Mouse (Mus musculus): ENCODE data around the gene Tsku. TPM values are rescaled to one million over a fixed set of nuclear protein-coding genes. Genes with fewer than 3 reads are reported as not detected.
A peak's percentile ranks its signal among the peaks of the same experiment; 100 is the strongest.

Tsku gene
- polyA plus RNA-seq, 1 experiment from 2014 or later, result 14.5 TPM

GRCm38 (mm10) chr7:98354160-98354920 lies 6.8 kb downstream of the Tsku start:
- no peak overlapping the region for H3K9ac ChIP-seq (ENCODE audit: low read length)
- H3K36me3 ChIP-seq (ENCODE audit: control insufficient read depth, insufficient read depth, low read length), result peaks cover 22% of the 10 kb centered on the region
- DNase-seq (ENCODE audit: low spot score) (no peak), ATAC-seq (replicated peaks; ENCODE audit: low FRiP score, low TSS enrichment, low read depth) (peak; percentile 37; the same call in 1 of the 2 replicates)
- H3K27me3 ChIP-seq (replicated peaks; ENCODE audit: control insufficient read depth, insufficient read depth, low read length), result no peaks in the 10 kb centered on the region
- no peaks in the 10 kb centered on the region for H3K9me3 ChIP-seq (ENCODE audit: control insufficient read depth, low read length)
- H3K4me1 ChIP-seq (replicated peaks; ENCODE audit: control insufficient read depth, insufficient read depth, low read length), result peaks cover 32% of the 10 kb centered on the region
- H3K4me2 ChIP-seq (ENCODE audit: low read length), result peak overlapping the region; percentile 24; the same call in 1 of the 2 replicates
- H3K4me3 ChIP-seq (ENCODE audit: low read depth, low read length), result no peak overlapping the region
- H3K27ac ChIP-seq (ENCODE audit: low read depth), result peak overlapping the region; percentile 55
- WGBS, result 18% methylated on average over 12 of the region's 12 CpGs

GRCm38 (mm10) chr7:98353616-98354015 lies 7.5 kb downstream of the Tsku start:
- Histone ChIP-seq H3K4me3 (ENCODE audit: low read depth, low read length) (no peak overlapping the region), H3K9ac (ENCODE audit: low read length) (no peak overlapping the region), H3K4me2 (ENCODE audit: low read length) (no peak overlapping the region), H3K27me3 (replicated peaks; ENCODE audit: control insufficient read depth, insufficient read depth, low read length) (no peaks in the 10 kb centered on the region), H3K27ac (ENCODE audit: low read depth) (no peak overlapping the region), H3K36me3 (ENCODE audit: control insufficient read depth, insufficient read depth, low read length) (peaks cover 22% of the 10 kb centered on the region), H3K9me3 (ENCODE audit: control insufficient read depth, low read length) (no peaks in the 10 kb centered on the region), H3K4me1 (replicated peaks; ENCODE audit: control insufficient read depth, insufficient read depth, low read length) (peaks cover 25% of the 10 kb centered on the region)
- no peak for DNase-seq (ENCODE audit: low spot score)
- no peak for ATAC-seq (replicated peaks; ENCODE audit: low FRiP score, low TSS enrichment, low read depth)
- 79% methylated on average over 5 of the region's 5 CpGs for WGBS

DNA sequence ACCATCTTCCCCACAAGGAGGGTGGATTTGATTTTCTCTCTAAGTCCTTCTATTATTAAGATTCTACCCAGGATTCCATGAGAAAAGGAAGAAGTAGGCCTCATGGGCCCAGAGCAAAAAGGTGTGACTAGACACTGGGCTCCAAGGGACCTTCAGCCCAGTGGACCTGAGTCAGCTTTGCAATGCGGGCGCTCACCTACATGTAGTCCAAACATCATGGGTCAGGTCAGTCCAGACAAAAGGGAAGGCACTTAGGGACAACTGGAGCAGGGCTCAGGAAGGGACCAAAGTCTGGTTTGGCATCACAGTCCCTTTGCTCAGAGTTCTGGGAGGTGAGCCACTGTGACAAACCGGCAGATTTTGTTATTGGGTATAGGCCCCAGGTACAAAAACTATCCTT lies 9.6 kb downstream of the Tsku start:
- no peak for DNase-seq (ENCODE audit: low spot score)
- WGBS, result 99% methylated on average over 3 of the region's 3 CpGs
- H3K4me3 ChIP-seq (ENCODE audit: low read depth, low read length), result no peak overlapping the region
- H3K27me3 ChIP-seq (replicated peaks; ENCODE audit: control insufficient read depth, insufficient read depth, low read length), result no peaks in the 10 kb centered on the region
- H3K4me2 ChIP-seq (ENCODE audit: low read length), result no peak overlapping the region
- no peak for ATAC-seq (replicated peaks; ENCODE audit: low FRiP score, low TSS enrichment, low read depth)
- H3K36me3 ChIP-seq (ENCODE audit: control insufficient read depth, insufficient read depth, low read length), result peaks cover 22% of the 10 kb centered on the region
- H3K27ac ChIP-seq (ENCODE audit: low read depth), result no peak overlapping the region
- no peak overlapping the region for H3K9ac ChIP-seq (ENCODE audit: low read length)
- H3K4me1 ChIP-seq (replicated peaks; ENCODE audit: control insufficient read depth, insufficient read depth, low read length), result peaks cover 25% of the 10 kb centered on the region
- no peaks in the 10 kb centered on the region for H3K9me3 ChIP-seq (ENCODE audit: control insufficient read depth, low read length)

GRCm38 (mm10) chr7:98349821-98350220 lies 11.3 kb downstream of the Tsku start:
- H3K36me3 ChIP-seq (ENCODE audit: control insufficient read depth, insufficient read depth, low read length), result peaks cover 22% of the 10 kb centered on the region
- ATAC-seq (replicated peaks; ENCODE audit: low FRiP score, low TSS enrichment, low read depth) (no peak), DNase-seq (ENCODE audit: low spot score) (no peak)
- H3K4me3 ChIP-seq (ENCODE audit: low read depth, low read length), result no peak overlapping the region
- 90% methylated on average over 6 of the region's 6 CpGs for WGBS
- H3K27me3 ChIP-seq (replicated peaks; ENCODE audit: control insufficient read depth, insufficient read depth, low read length), result 0 out of 2 replicates have a peak, but pooled peaks cover under 1% of the 10 kb centered on the region
- peaks cover 10% of the 10 kb centered on the region for H3K4me1 ChIP-seq (replicated peaks; ENCODE audit: control insufficient read depth, insufficient read depth, low read length)
- no peaks in the 10 kb centered on the region for H3K9me3 ChIP-seq (ENCODE audit: control insufficient read depth, low read length)
- no peak overlapping the region for H3K4me2 ChIP-seq (ENCODE audit: low read length)
- no peak overlapping the region for H3K9ac ChIP-seq (ENCODE audit: low read length)
- no peak overlapping the region for H3K27ac ChIP-seq (ENCODE audit: low read depth)

DNA sequence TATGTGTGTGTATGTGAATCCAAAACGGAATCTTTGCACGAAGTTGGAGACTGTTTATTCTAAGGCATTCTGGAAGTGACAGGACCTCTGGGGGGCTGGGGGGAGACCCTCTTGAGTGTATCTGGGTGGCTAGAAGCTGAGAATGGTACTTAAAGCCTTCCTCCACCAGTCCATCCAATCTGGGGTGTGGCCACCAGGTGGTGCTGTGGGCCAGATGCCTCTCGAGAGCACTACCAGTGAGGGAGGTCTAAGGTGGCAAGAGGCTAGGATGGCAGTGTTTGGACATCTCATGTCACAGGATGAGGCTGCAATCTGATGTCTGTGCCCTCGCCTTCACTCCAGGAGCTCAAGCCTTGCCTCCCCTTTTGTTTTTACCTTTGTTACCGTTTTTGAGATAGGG lies 12.0 kb downstream of the Tsku start:
- peaks cover 3% of the 10 kb centered on the region for H3K4me1 ChIP-seq (replicated peaks; ENCODE audit: control insufficient read depth, insufficient read depth, low read length)
- no peak for ATAC-seq (replicated peaks; ENCODE audit: low FRiP score, low TSS enrichment, low read depth)
- H3K9ac ChIP-seq (ENCODE audit: low read length), result no peak overlapping the region
- DNase-seq (ENCODE audit: low spot score), result peak; percentile 96
- 22% methylated on average over 5 of the region's 5 CpGs for WGBS
- H3K9me3 ChIP-seq (ENCODE audit: control insufficient read depth, low read length), result no peaks in the 10 kb centered on the region
- H3K36me3 ChIP-seq (ENCODE audit: control insufficient read depth, insufficient read depth, low read length), result peaks cover 22% of the 10 kb centered on the region
- H3K4me2 ChIP-seq (ENCODE audit: low read length), result no peak overlapping the region
- H3K27ac ChIP-seq (ENCODE audit: low read depth), result no peak overlapping the region
- H3K4me3 ChIP-seq (ENCODE audit: low read depth, low read length), result no peak overlapping the region
- H3K27me3 ChIP-seq (replicated peaks; ENCODE audit: control insufficient read depth, insufficient read depth, low read length), result 0 out of 2 replicates have a peak, but pooled peaks cover 3% of the 10 kb centered on the region

DNA sequence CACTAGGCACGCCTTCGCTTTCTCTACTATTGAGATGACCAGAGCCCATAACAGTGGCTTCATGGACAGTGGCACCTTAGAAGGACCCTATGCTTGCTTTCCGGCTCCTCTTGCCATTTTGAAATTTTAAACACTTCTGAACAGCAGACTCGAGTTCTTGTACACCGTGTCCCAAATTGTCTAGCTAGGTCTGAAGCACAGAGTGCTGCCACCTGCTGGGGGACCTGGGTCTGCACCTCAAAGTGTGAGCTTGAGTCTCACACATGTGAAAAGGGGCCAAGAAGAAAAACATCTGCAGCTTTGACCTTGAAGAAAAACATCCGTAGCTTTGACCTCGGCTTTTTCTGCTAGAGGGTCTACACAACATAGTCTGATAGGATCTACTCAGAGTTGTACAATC lies 13.1 kb downstream of the Tsku start:
- Histone ChIP-seq H3K4me1 (replicated peaks; ENCODE audit: control insufficient read depth, insufficient read depth, low read length) (no peaks in the 10 kb centered on the region), H3K27me3 (replicated peaks; ENCODE audit: control insufficient read depth, insufficient read depth, low read length) (0 out of 2 replicates have a peak, but pooled peaks cover 3% of the 10 kb centered on the region), H3K36me3 (ENCODE audit: control insufficient read depth, insufficient read depth, low read length) (peaks cover 22% of the 10 kb centered on the region), H3K9me3 (ENCODE audit: control insufficient read depth, low read length) (no peaks in the 10 kb centered on the region), H3K4me3 (ENCODE audit: low read depth, low read length) (no peak overlapping the region), H3K4me2 (ENCODE audit: low read length) (no peak overlapping the region), H3K9ac (ENCODE audit: low read length) (no peak overlapping the region), H3K27ac (ENCODE audit: low read depth) (no peak overlapping the region)
- DNase-seq (ENCODE audit: low spot score) (peak; percentile 83), ATAC-seq (replicated peaks; ENCODE audit: low FRiP score, low TSS enrichment, low read depth) (no peak)
- WGBS, result 50% methylated on average over 7 of the region's 7 CpGs

GRCm38 (mm10) chr7:98347471-98347870 lies 13.7 kb downstream of the Tsku start:
- H3K9ac ChIP-seq (ENCODE audit: low read length), result no peak overlapping the region
- no peak overlapping the region for H3K27ac ChIP-seq (ENCODE audit: low read depth)
- DNase-seq (ENCODE audit: low spot score) (no peak), ATAC-seq (replicated peaks; ENCODE audit: low FRiP score, low TSS enrichment, low read depth) (no peak)
- peaks cover 17% of the 10 kb centered on the region for H3K36me3 ChIP-seq (ENCODE audit: control insufficient read depth, insufficient read depth, low read length)
- no peaks in the 10 kb centered on the region for H3K9me3 ChIP-seq (ENCODE audit: control insufficient read depth, low read length)
- no peak overlapping the region for H3K4me2 ChIP-seq (ENCODE audit: low read length)
- 0 out of 2 replicates have a peak, but pooled peaks cover 6% of the 10 kb centered on the region for H3K27me3 ChIP-seq (replicated peaks; ENCODE audit: control insufficient read depth, insufficient read depth, low read length)
- H3K4me1 ChIP-seq (replicated peaks; ENCODE audit: control insufficient read depth, insufficient read depth, low read length), result no peaks in the 10 kb centered on the region
- H3K4me3 ChIP-seq (ENCODE audit: low read depth, low read length), result no peak overlapping the region
- 29% methylated on average over 5 of the region's 5 CpGs for WGBS

DNA sequence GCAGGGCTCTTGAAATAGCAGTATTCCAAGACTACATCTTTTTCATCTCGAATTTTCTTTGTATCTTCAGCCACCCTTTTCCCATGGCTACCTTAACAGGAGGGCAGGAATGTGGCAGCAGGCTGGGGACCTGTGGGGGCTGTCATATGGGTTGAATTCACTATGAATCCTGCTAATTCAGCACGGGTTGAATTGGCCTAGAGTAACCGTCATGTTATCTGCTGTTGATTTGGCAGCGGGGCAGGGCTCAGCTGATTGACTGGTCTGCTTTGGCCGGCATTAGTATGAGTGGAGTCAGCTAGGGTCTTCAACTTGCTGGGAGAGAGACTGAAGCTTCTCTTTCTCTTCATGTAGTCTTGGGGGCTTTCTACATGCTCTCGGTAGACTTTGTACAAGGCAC lies 16.1 kb downstream of the Tsku start:
- DNase-seq (ENCODE audit: low spot score) (no peak), ATAC-seq (replicated peaks; ENCODE audit: low FRiP score, low TSS enrichment, low read depth) (no peak)
- H3K4me1 ChIP-seq (replicated peaks; ENCODE audit: control insufficient read depth, insufficient read depth, low read length), result no peaks in the 10 kb centered on the region
- H3K27me3 ChIP-seq (replicated peaks; ENCODE audit: control insufficient read depth, insufficient read depth, low read length), result 0 out of 2 replicates have a peak, but pooled peaks cover 6% of the 10 kb centered on the region
- H3K9ac ChIP-seq (ENCODE audit: low read length), result no peak overlapping the region
- H3K36me3 ChIP-seq (ENCODE audit: control insufficient read depth, insufficient read depth, low read length), result 0 out of 2 replicates have a peak, but pooled peaks cover 2% of the 10 kb centered on the region
- H3K4me3 ChIP-seq (ENCODE audit: low read depth, low read length), result no peak overlapping the region
- 61% methylated on average over 6 of the region's 6 CpGs for WGBS
- H3K27ac ChIP-seq (ENCODE audit: low read depth), result no peak overlapping the region
- no peaks in the 10 kb centered on the region for H3K9me3 ChIP-seq (ENCODE audit: control insufficient read depth, low read length)
- no peak overlapping the region for H3K4me2 ChIP-seq (ENCODE audit: low read length)

GRCm38 (mm10) chr7:98344361-98344760 lies 16.8 kb downstream of the Tsku start:
- ATAC-seq (replicated peaks; ENCODE audit: low FRiP score, low TSS enrichment, low read depth), result no peak
- WGBS, result 21% methylated on average over 3 of the region's 3 CpGs

More at GRCm38 (mm10) chr7:98344361-98344760, 16.8 kb downstream of the Tsku start:
- DNase-seq (ENCODE audit: low spot score), result no peak
- no peaks in the 10 kb centered on the region for H3K36me3 ChIP-seq (ENCODE audit: control insufficient read depth, insufficient read depth, low read length)
- no peak overlapping the region for H3K4me2 ChIP-seq (ENCODE audit: low read length)
- 0 out of 2 replicates have a peak, but pooled peaks cover 6% of the 10 kb centered on the region for H3K27me3 ChIP-seq (replicated peaks; ENCODE audit: control insufficient read depth, insufficient read depth, low read length)
- H3K9ac ChIP-seq (ENCODE audit: low read length), result no peak overlapping the region
- no peaks in the 10 kb centered on the region for H3K9me3 ChIP-seq (ENCODE audit: control insufficient read depth, low read length)
- no peak overlapping the region for H3K27ac ChIP-seq (ENCODE audit: low read depth)
- H3K4me3 ChIP-seq (ENCODE audit: low read depth, low read length), result no peak overlapping the region
- H3K4me1 ChIP-seq (replicated peaks; ENCODE audit: control insufficient read depth, insufficient read depth, low read length), result no peaks in the 10 kb centered on the region
